Mouse (Mus musculus) activated CD4-positive, CD25-positive, alpha-beta regulatory T cell, adult 4 months (primary cell): ENCODE data around the gene Acrv1. TPM values are rescaled to one million over a fixed set of nuclear protein-coding genes. Genes with fewer than 3 reads are reported as not detected.
A peak's percentile ranks its signal among the peaks of the same experiment; 100 is the strongest.
"Not testable (repeated sequence)": the region's sequence is repeated elsewhere in the genome, so short reads cannot be mapped to it uniquely, and the experiment has no call there.

Source experiments
- ATAC-seq: one replicate; pipeline ENCODE4 v1.8.0; 2017
- polyA plus RNA-seq, 2 experiments: library from polyadenylated mRNA; unstranded; fragments of 100-300 nt; shearing (Covaris generic); gene quantifications; one replicate each; pipeline ENCODE4 v1.2.1; 2017

Gene Acrv1
- polyA plus RNA-seq: not detected

GRCm38 (mm10) chr9:36692920-36693319 lies at the start of gene Acrv1:
Acrv1 (plus strand) TSS chr9:36693220.
- no peak for ATAC-seq

- ATAC-seq: not testable (repeated sequence)
These were observed 49.7 kb upstream of the Acrv1 start, which contains the start of gene A630095E13Rik for GRCm38 (mm10) chr9:36643276-36643675. A630095E13Rik (minus strand) TSS chr9:36643376.

GRCm38 (mm10) chr9:36681424-36681823 lies 11.6 kb upstream of the Acrv1 start:
- no peak for ATAC-seq

GRCm38 (mm10) chr9:36687329-36687728 lies 5.7 kb upstream of the Acrv1 start:
- ATAC-seq: no peak

- ATAC-seq: no peak
These were observed 1.3 kb downstream of the Acrv1 start for GRCm38 (mm10) chr9:36694276-36694675.

- ATAC-seq: no peak
These were observed 12.9 kb downstream of the Acrv1 start for GRCm38 (mm10) chr9:36705923-36706322.

GRCm38 (mm10) chr9:36707304-36707703 lies 14.3 kb downstream of the Acrv1 start:
- ATAC-seq: no peak

- ATAC-seq: no peak
These were observed 23.6 kb downstream of the Acrv1 start for GRCm38 (mm10) chr9:36716624-36717023.

- peak; percentile 79 for ATAC-seq
These were observed 33.4 kb downstream of the Acrv1 start for GRCm38 (mm10) chr9:36726131-36727033.

- ATAC-seq: peak; percentile 7
These were observed 34.2 kb downstream of the Acrv1 start, which contains the start of gene Chek1 for GRCm38 (mm10) chr9:36727034-36727755. Chek1 (minus strand) TSS chr9:36727065.

Other genes with a start within 250 kb of the Acrv1 start
- not detected for gene Gm9513, start 217.6 kb upstream of the Acrv1 start, polyA plus RNA-seq
- gene Gm5615, start 151.3 kb upstream of the Acrv1 start, polyA plus RNA-seq: not detected
- gene Gm17689, start 110.6 kb upstream of the Acrv1 start, polyA plus RNA-seq: not detected
- gene A630095E13Rik, start 49.8 kb upstream of the Acrv1 start, polyA plus RNA-seq: not detected
- 10 to 100 TPM; 10.5 to 11.3 TPM for gene Chek1, start 33.8 kb downstream of the Acrv1 start, polyA plus RNA-seq
- 100 to 1,000 TPM; 173 to 230 TPM for gene Stt3a, start 74.5 kb downstream of the Acrv1 start, polyA plus RNA-seq
- 10 to 100 TPM; 12.0 to 15.3 TPM for gene Ei24, start 104.2 kb downstream of the Acrv1 start, polyA plus RNA-seq
- gene Fez1, start 128.6 kb downstream of the Acrv1 start, polyA plus RNA-seq: not detected